Mouse (Mus musculus): Measurements from ENCODE around the gene Gm42517. TPM values are rescaled to one million over a fixed set of nuclear protein-coding genes. Genes with fewer than 3 reads are reported as not detected.

The Gm42517 gene
- total RNA-seq, 2 experiments from 2014 or later: not detected

GRCm38 (mm10) chr5:108354056-108354455, 13.7 kb downstream of the Gm42517 start:
- no peak for ATAC-seq (replicated peaks; ENCODE audit: poor library complexity, severe bottlenecking)

GRCm38 (mm10) chr5:108349511-108350148, 18.1 kb downstream of the Gm42517 start:
- no peak for ATAC-seq (replicated peaks; ENCODE audit: poor library complexity, severe bottlenecking)

- no peak for ATAC-seq (replicated peaks; ENCODE audit: poor library complexity, severe bottlenecking)
Measured at GRCm38 (mm10) chr5:108347843-108348242, 19.9 kb downstream of the Gm42517 start.

GRCm38 (mm10) chr5:108345313-108346071, 22.2 kb downstream of the Gm42517 start:
- no peak for ATAC-seq (replicated peaks; ENCODE audit: poor library complexity, severe bottlenecking)

- no peak for ATAC-seq (replicated peaks; ENCODE audit: poor library complexity, severe bottlenecking)
Measured at GRCm38 (mm10) chr5:108343680-108344170, 24.0 kb downstream of the Gm42517 start.

- ATAC-seq (replicated peaks; ENCODE audit: poor library complexity, severe bottlenecking): no peak
Measured at GRCm38 (mm10) chr5:108338049-108338448, 29.7 kb downstream of the Gm42517 start.

GRCm38 (mm10) chr5:108337385-108337784, 30.3 kb downstream of the Gm42517 start:
- no peak for ATAC-seq (replicated peaks; ENCODE audit: poor library complexity, severe bottlenecking)

- no peak for ATAC-seq (replicated peaks; ENCODE audit: poor library complexity, severe bottlenecking)
Measured at GRCm38 (mm10) chr5:108331051-108331450, 36.7 kb downstream of the Gm42517 start.

Other genes with a start within 250 kb of the Gm42517 start
- 60.2 and 62.0 TPM in 2 replicates for gene Tmed5, start 235.3 kb downstream of the Gm42517 start, total RNA-seq (2014; fragmentation: Nextera tagmentation)
- gene Tmed5, start 235.3 kb downstream of the Gm42517 start, total RNA-seq (2017): 92.9 and 106 TPM in 2 replicates
- 11.9 and 13.1 TPM in 2 replicates for gene Ccdc18, start 235.0 kb downstream of the Gm42517 start, total RNA-seq (2014; fragmentation: Nextera tagmentation)
- 23.4 and 32.6 TPM in 2 replicates for gene Ccdc18, start 235.0 kb downstream of the Gm42517 start, total RNA-seq (2017)
- 61.9 and 64.0 TPM in 2 replicates for gene Dr1, start 99.0 kb downstream of the Gm42517 start, total RNA-seq (2014; fragmentation: Nextera tagmentation)
- 62.9 and 71.9 TPM in 2 replicates for gene Dr1, start 99.0 kb downstream of the Gm42517 start, total RNA-seq (2017)
- gene Pigg, start 55.3 kb downstream of the Gm42517 start, total RNA-seq (2014; fragmentation: Nextera tagmentation): 5.6 and 7.7 TPM in 2 replicates
- 5.5 and 6.1 TPM in 2 replicates for gene Pigg, start 55.3 kb downstream of the Gm42517 start, total RNA-seq (2017)
- not detected in 2 replicates for gene Pde6b, start 20.5 kb upstream of the Gm42517 start, total RNA-seq (2014; fragmentation: Nextera tagmentation)
- not detected in 2 replicates for gene Pde6b, start 20.5 kb upstream of the Gm42517 start, total RNA-seq (2017)
- 336 and 382 TPM in 2 replicates for gene Atp5k, start 66.5 kb upstream of the Gm42517 start, total RNA-seq (2014; fragmentation: Nextera tagmentation)
- gene Atp5k, start 66.5 kb upstream of the Gm42517 start, total RNA-seq (2017): 162 and 258 TPM in 2 replicates
- 1.1 and 3.2 TPM in 2 replicates for gene Mfsd7a, start 81.0 kb upstream of the Gm42517 start, total RNA-seq (2014; fragmentation: Nextera tagmentation)
- 0.95 and 2.0 TPM in 2 replicates for gene Mfsd7a, start 81.0 kb upstream of the Gm42517 start, total RNA-seq (2017)
- 16.7 and 19.0 TPM in 2 replicates for gene Pcgf3, start 93.3 kb upstream of the Gm42517 start, total RNA-seq (2014; fragmentation: Nextera tagmentation)
- 9.5 and 9.9 TPM in 2 replicates for gene Pcgf3, start 93.3 kb upstream of the Gm42517 start, total RNA-seq (2017)
- gene Cplx1, start 182.1 kb upstream of the Gm42517 start, total RNA-seq (2014; fragmentation: Nextera tagmentation): not detected in 2 replicates
- not detected in 2 replicates for gene Cplx1, start 182.1 kb upstream of the Gm42517 start, total RNA-seq (2017)